Mouse (Mus musculus): ENCODE results near the gene Lrit3.

- TF ChIP-seq CTCF (IDR thresholded peaks at IDR 0.05; ENCODE audit: extremely low read depth, insufficient read length, insufficient replicate concordance, low read depth, low read length) (no peak), POLR2A (IDR thresholded peaks at IDR 0.05; ENCODE audit: low read depth, low read length) (no peak)
Measured at GRCm38 (mm10) chr3:129766971-129767794, 36.6 kb downstream of the Lrit3 start.

All from small intestine, adult 2 months (tissue).